Mouse (Mus musculus) neural tube, embryonic 12.5 days (tissue): ENCODE results near the gene Rpl11. TPM values are rescaled to one million over a fixed set of nuclear protein-coding genes. Genes with fewer than 3 reads are reported as not detected.

Experiments used
- ATAC-seq: fragments of 200-750 bp; cut with Nextera tagmentation; 2 replicates; pipeline ENCODE4 v1.8.0; 2017; ENCODE audit warnings: low read depth, mild to moderate bottlenecking, moderate TSS enrichment, moderate library complexity; ENCODE audit not compliant: low FRiP score
- H3K27ac ChIP-seq: fragments of 300-500 bp; sonication (generic); 2 replicates; pipeline ENCODE4 v1.5.1; 2016
- H3K27me3 ChIP-seq: fragments of 300-500 bp; sonication (generic); replicated peaks from 2 replicates; pipeline ENCODE4 v1.6.1; 2016; ENCODE audit warnings: mild to moderate bottlenecking
- H3K36me3 ChIP-seq: fragments of 300-500 bp; sonication (generic); 2 replicates; pipeline ENCODE4 v1.6.1; 2016; ENCODE audit warnings: mild to moderate bottlenecking
- H3K4me1 ChIP-seq: fragments of 300-500 bp; sonication (generic); 2 replicates; pipeline ENCODE4 v1.6.1; 2016
- H3K4me2 ChIP-seq: fragments of 300-500 bp; sonication (generic); replicated peaks from 2 replicates; pipeline ENCODE4 v1.6.1; 2016; ENCODE audit warnings: mild to moderate bottlenecking
- H3K4me3 ChIP-seq: fragments of 300-500 bp; sonication (generic); 2 replicates; pipeline ENCODE4 v1.5.1; 2016
- H3K9ac ChIP-seq: fragments of 300-500 bp; sonication (generic); 2 replicates; pipeline ENCODE4 v1.6.1; 2016; ENCODE audit warnings: mild to moderate bottlenecking
- H3K9me3 ChIP-seq: fragments of 300-500 bp; sonication (generic); 2 replicates; pipeline ENCODE4 v1.6.1; 2016; ENCODE audit warnings: mild to moderate bottlenecking
- WGBS: fragments of 180-500 bp; shearing (Covaris S2); methylation state at CpG from one replicate; pipeline ENCODE4 v1.1.7; 2016; 5-methylcytosine and 5-hydroxymethylcytosine counted together
- polyA plus RNA-seq: library from polyadenylated mRNA; unstranded; fragments of >200 nt; fragmentation: Nextera tagmentation; extraction: Ambion mirVana; gene quantifications from 2 replicates; pipeline ENCODE4 v1.2.1, GENCODE M21; 2016

The Rpl11 gene
- polyA plus RNA-seq, 1 experiment from 2014 or later, result 294 TPM

GRCm38 (mm10) chr4:136010586-136010985, 42.6 kb downstream of the Rpl11 start:
- Histone ChIP-seq H3K4me3 (no peak overlapping the region), H3K36me3 (peaks cover 70% of the 10 kb centered on the region), H3K27ac (no peak overlapping the region), H3K9me3 (no peaks in the 10 kb centered on the region), H3K9ac (no peak overlapping the region), H3K27me3 (no peaks in the 10 kb centered on the region), H3K4me1 (no peaks in the 10 kb centered on the region), H3K4me2 (no peak overlapping the region)
- ATAC-seq, result no peak
- WGBS, result 96% methylated on average over 4 of the region's 4 CpGs

GRCm38 (mm10) chr4:136008782-136009447, 44.3 kb downstream of the Rpl11 start:
- H3K4me1 ChIP-seq, result no peaks in the 10 kb centered on the region
- H3K36me3 ChIP-seq, result peaks cover 86% of the 10 kb centered on the region
- H3K9ac ChIP-seq, result no peak overlapping the region
- ATAC-seq, result no peak
- H3K27ac ChIP-seq, result no peak overlapping the region
- H3K4me2 ChIP-seq, result no peak overlapping the region
- H3K4me3 ChIP-seq, result no peak overlapping the region
- no peaks in the 10 kb centered on the region for H3K27me3 ChIP-seq
- H3K9me3 ChIP-seq, result no peaks in the 10 kb centered on the region
- 94% methylated on average over 8 of the region's 8 CpGs for WGBS

GRCm38 (mm10) chr4:136006821-136007220, 46.4 kb downstream of the Rpl11 start:
- Histone ChIP-seq H3K9me3 (no peaks in the 10 kb centered on the region), H3K4me2 (no peak overlapping the region), H3K27ac (no peak overlapping the region), H3K9ac (no peak overlapping the region), H3K36me3 (peaks cover 90% of the 10 kb centered on the region), H3K4me3 (no peak overlapping the region), H3K4me1 (no peaks in the 10 kb centered on the region), H3K27me3 (no peaks in the 10 kb centered on the region)
- WGBS, result 96% methylated on average over 3 of the region's 3 CpGs
- no peak for ATAC-seq

- no peaks in the 10 kb centered on the region for H3K4me1 ChIP-seq
- H3K9me3 ChIP-seq, result no peaks in the 10 kb centered on the region
- 90% methylated on average over 2 of the region's 2 CpGs for WGBS
- H3K27ac ChIP-seq, result no peak overlapping the region
- H3K27me3 ChIP-seq, result no peaks in the 10 kb centered on the region
- ATAC-seq, result no peak
- H3K4me3 ChIP-seq, result no peak overlapping the region
- H3K4me2 ChIP-seq, result no peak overlapping the region
- H3K9ac ChIP-seq, result no peak overlapping the region
- H3K36me3 ChIP-seq, result peaks cover 76% of the 10 kb centered on the region
Observed at GRCm38 (mm10) chr4:136004921-136005320, 48.3 kb downstream of the Rpl11 start.

DNA sequence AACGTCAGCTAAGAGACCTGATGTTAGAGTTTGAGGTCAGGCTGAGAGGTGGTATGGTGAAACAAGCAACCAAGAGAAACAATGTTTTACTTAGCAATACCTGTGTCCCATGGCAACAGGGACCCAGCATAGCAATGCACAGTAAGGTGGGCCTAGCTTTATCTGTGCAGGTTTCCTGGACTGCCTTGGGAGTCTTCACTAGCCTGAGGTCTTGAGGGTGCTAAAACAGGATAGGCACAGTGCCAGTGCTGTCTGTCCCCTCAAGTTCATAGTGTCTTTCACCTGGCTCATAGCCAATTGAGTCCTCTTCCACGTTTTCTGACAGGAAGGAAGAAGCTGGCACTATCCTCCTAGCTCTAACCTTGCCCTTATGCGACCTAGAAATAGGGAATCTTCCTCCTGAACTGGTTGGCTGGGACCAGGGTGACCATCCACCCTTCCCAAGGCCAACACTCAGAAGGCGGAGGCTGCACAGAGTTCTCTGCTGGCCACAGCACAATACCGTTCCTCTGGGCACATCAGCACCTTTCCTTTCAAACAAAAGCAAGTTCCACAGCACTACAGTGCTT, 49.0 kb downstream of the Rpl11 start:
- no peak for ATAC-seq
- H3K27me3 ChIP-seq, result no peaks in the 10 kb centered on the region
- 90% methylated on average over 5 of the region's 5 CpGs for WGBS
- H3K4me1 ChIP-seq, result no peaks in the 10 kb centered on the region
- no peak overlapping the region for H3K9ac ChIP-seq
- no peak overlapping the region for H3K4me2 ChIP-seq
- H3K36me3 ChIP-seq, result peaks cover 68% of the 10 kb centered on the region
- H3K27ac ChIP-seq, result no peak overlapping the region
- H3K9me3 ChIP-seq, result no peaks in the 10 kb centered on the region
- no peak overlapping the region for H3K4me3 ChIP-seq

- Histone ChIP-seq H3K4me3 (no peak overlapping the region), H3K9me3 (0 out of 2 replicates have a peak, but pooled peaks cover 4% of the 10 kb centered on the region), H3K36me3 (no peaks in the 10 kb centered on the region), H3K4me2 (no peak overlapping the region), H3K9ac (no peak overlapping the region), H3K27ac (no peak overlapping the region), H3K4me1 (no peaks in the 10 kb centered on the region), H3K27me3 (no peaks in the 10 kb centered on the region)
- 86% methylated on average over 4 of the region's 4 CpGs for WGBS
- no peak for ATAC-seq
Observed at GRCm38 (mm10) chr4:135995118-135995517, 58.1 kb downstream of the Rpl11 start.

- Histone ChIP-seq H3K27me3 (no peaks in the 10 kb centered on the region), H3K9me3 (0 out of 2 replicates have a peak, but pooled peaks cover 4% of the 10 kb centered on the region), H3K27ac (no peak overlapping the region), H3K4me3 (no peak overlapping the region), H3K4me1 (no peaks in the 10 kb centered on the region), H3K4me2 (no peak overlapping the region), H3K9ac (no peak overlapping the region), H3K36me3 (no peaks in the 10 kb centered on the region)
- WGBS, result 95% methylated on average over 6 of the region's 6 CpGs
- no peak for ATAC-seq
Observed at GRCm38 (mm10) chr4:135993941-135994340, 59.3 kb downstream of the Rpl11 start.

GRCm38 (mm10) chr4:135987714-135988113, 65.5 kb downstream of the Rpl11 start:
- peaks cover 17% of the 10 kb centered on the region for H3K36me3 ChIP-seq
- peak overlapping the region; percentile 62; the same call in 1 of the 2 replicates for H3K27ac ChIP-seq
- ATAC-seq, result no peak
- peaks cover 17% of the 10 kb centered on the region for H3K4me1 ChIP-seq
- H3K4me2 ChIP-seq, result peak overlapping the region; percentile 92
- H3K9ac ChIP-seq, result peak overlapping the region; percentile 96
- H3K27me3 ChIP-seq, result no peaks in the 10 kb centered on the region
- peak overlapping the region; percentile 96 for H3K4me3 ChIP-seq
- 71% methylated on average over 9 of the region's 9 CpGs for WGBS
- no peaks in the 10 kb centered on the region for H3K9me3 ChIP-seq

DNA sequence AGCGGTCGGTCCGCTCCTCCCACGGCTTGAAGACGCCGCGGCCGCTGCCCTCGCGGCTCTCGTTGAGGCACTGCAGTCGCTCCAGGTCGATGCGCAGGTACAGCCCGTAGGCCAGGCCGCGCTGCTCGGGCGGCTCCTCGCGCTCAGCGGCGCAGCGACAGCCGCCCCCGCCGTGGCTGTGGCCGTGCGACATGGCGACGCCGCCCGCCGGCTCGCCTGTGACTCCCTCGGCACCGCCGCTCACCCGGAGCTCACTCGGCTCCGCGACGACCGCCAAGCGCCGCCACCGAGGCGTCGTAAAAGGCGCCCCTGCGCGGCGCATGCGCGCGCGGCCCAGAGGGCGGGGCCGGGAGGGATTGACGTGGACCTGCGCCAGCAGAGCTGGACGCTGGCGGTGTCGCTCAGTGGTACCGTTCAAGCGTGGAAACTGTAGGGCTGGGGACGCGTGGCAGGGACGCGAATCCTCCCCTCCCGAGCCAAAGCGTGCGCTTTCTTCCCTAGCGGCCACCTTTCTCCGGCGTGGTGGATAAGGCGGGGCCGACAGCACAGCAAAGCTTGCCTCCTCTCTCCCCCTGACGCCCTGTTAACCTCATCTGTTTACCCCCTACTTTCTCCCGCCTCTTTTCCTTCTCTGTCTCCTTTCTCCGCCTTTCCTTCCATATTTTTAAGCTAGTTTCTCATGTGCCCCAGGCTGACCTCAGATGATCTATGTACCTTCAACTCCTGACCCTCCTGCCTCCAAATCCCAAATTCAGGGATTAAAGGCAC, 66.1 kb downstream of the Rpl11 start, which contains the start of gene Pithd1:
Pithd1 (minus strand) TSS at position 322 of the 768 bp plus-strand sequence.
- peak within 1 kb of the TSS; percentile 92 for H3K4me2 ChIP-seq
- ATAC-seq, result peak; percentile 92
- no peaks in the 10 kb centered on the region for H3K9me3 ChIP-seq
- peak within 1 kb of the TSS; percentile 96 for H3K4me3 ChIP-seq
- no peaks in the 10 kb centered on the region for H3K27me3 ChIP-seq
- peaks cover 17% of the 10 kb centered on the region for H3K4me1 ChIP-seq
- peaks cover 22% of the 10 kb centered on the region for H3K36me3 ChIP-seq
- peak within 1 kb of the TSS; percentile 62 for H3K27ac ChIP-seq
- H3K9ac ChIP-seq, result peak within 1 kb of the TSS; percentile 96
- under 1% methylated on average over 81 of the region's 81 CpGs for WGBS

- Histone ChIP-seq H3K27ac (peak overlapping the region; percentile 62; the same call in 1 of the 2 replicates), H3K9me3 (no peaks in the 10 kb centered on the region), H3K9ac (peak overlapping the region; percentile 96), H3K4me3 (peak overlapping the region; percentile 96), H3K36me3 (peaks cover 25% of the 10 kb centered on the region), H3K4me1 (peaks cover 17% of the 10 kb centered on the region), H3K4me2 (peak overlapping the region; percentile 92), H3K27me3 (no peaks in the 10 kb centered on the region)
- no peak; the same call in 1 of the 2 replicates for ATAC-seq
- 8% methylated on average over 23 of the region's 23 CpGs for whole genome bisulfite sequencing
Observed at GRCm38 (mm10) chr4:135986301-135986942, 66.8 kb downstream of the Rpl11 start.

DNA sequence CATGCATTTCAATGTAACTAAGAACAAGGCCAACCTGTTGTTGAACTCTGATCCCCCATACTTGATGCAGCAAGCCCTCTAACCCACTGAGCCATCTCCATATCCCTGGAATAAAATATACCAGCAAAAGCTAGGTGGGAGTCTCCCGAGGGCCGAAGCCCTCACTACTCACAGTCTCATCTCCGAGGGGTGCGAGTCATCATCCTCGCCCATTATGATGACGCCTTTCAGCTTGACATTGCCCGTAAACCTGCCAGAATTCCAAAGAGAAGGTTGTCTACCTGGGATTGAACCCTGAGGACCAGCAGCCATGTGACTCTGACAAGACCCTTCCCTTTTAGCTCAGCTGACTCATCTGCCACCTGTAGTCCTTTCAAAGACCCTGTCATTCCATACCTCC, 67.5 kb downstream of the Rpl11 start:
- WGBS, result 94% methylated on average over 7 of the region's 7 CpGs
- Histone ChIP-seq H3K9ac (peak overlapping the region; percentile 96), H3K27me3 (no peaks in the 10 kb centered on the region), H3K4me2 (peak overlapping the region; percentile 92), H3K9me3 (no peaks in the 10 kb centered on the region), H3K27ac (no peak overlapping the region), H3K36me3 (peaks cover 25% of the 10 kb centered on the region), H3K4me1 (peaks cover 17% of the 10 kb centered on the region), H3K4me3 (peak overlapping the region; percentile 96)
- no peak for ATAC-seq

GRCm38 (mm10) chr4:135985193-135985592, 68.0 kb downstream of the Rpl11 start:
- Histone ChIP-seq H3K27me3 (no peaks in the 10 kb centered on the region), H3K4me1 (peaks cover 17% of the 10 kb centered on the region), H3K4me2 (no peak overlapping the region; the same call in 1 of the 2 replicates), H3K36me3 (peaks cover 25% of the 10 kb centered on the region), H3K9me3 (no peaks in the 10 kb centered on the region), H3K4me3 (no peak overlapping the region), H3K9ac (no peak overlapping the region), H3K27ac (no peak overlapping the region)
- ATAC-seq, result no peak
- 93% methylated on average over 5 of the region's 5 CpGs for WGBS
